Comparison of ENCODE assay signal across 8 mouse cellular contexts in genomic region chr9:44267319-44268026, GRCm38 (mm10). TPM values are rescaled to one million over a fixed set of nuclear protein-coding genes. Genes with fewer than 3 reads are reported as not detected.
A peak's percentile ranks its signal among the peaks of the same experiment; 100 is the strongest.
DNase-seq lines count a peak whose midpoint lies in the region; ATAC-seq and TF ChIP-seq lines count a peak whose summit lies in the region.

No protein-coding gene starts in this region.

- H3K27me3 ChIP-seq in hindbrain, embryonic 15.5 days, result no peaks in the 10 kb centered on the region
- H3K27me3 ChIP-seq in liver, embryonic 16.5 days (ENCODE audit: control insufficient read depth, insufficient read depth, low read depth, low read length), result no peaks in the 10 kb centered on the region
- H3K27me3 ChIP-seq in neural tube, embryonic 15.5 days (replicated peaks), result no peaks in the 10 kb centered on the region

- DNase-seq in 416B (ENCODE audit: low read depth), result peak; percentile 62
- DNase-seq in CD4-positive helper T cell, adult 2 months (ENCODE audit: low read depth, low spot score), result peak; percentile 6
- DNase-seq in cerebellum, adult 9-11 months, result no peak
- no peak for DNase-seq in cerebellum, postnatal 14 days

- peak overlapping the region; percentile 36; the same call in 1 of the 2 replicates for H3K27ac ChIP-seq in embryonic fibroblast, embryonic 13.5 days (ENCODE audit: insufficient read depth, low read length)
- H3K27ac ChIP-seq in hindbrain, embryonic 15.5 days (replicated peaks), result peak overlapping the region; percentile 52
- H3K27ac ChIP-seq in liver, embryonic 16.5 days (ENCODE audit: low read length), result peak overlapping the region; percentile 87
- peak overlapping the region; percentile 74 for H3K27ac ChIP-seq in neural tube, embryonic 15.5 days (replicated peaks)

- no peak for TF ChIP-seq CTCF in embryonic fibroblast, embryonic 13.5 days (IDR thresholded peaks at IDR 0.05; ENCODE audit: borderline replicate concordance, insufficient read depth, low read length)

- peak; percentile 45 for TF ChIP-seq POLR2A in embryonic fibroblast, embryonic 13.5 days (IDR thresholded peaks at IDR 0.05; ENCODE audit: low read depth, low read length)

- H3K9me3 ChIP-seq in hindbrain, embryonic 15.5 days, result no peaks in the 10 kb centered on the region
- no peaks in the 10 kb centered on the region for H3K9me3 ChIP-seq in liver, embryonic 16.5 days (replicated peaks; ENCODE audit: control insufficient read depth, low read length)
- H3K9me3 ChIP-seq in neural tube, embryonic 15.5 days (replicated peaks), result no peaks in the 10 kb centered on the region

- H3K9ac ChIP-seq in hindbrain, embryonic 15.5 days, result peak overlapping the region; percentile 43
- H3K9ac ChIP-seq in liver, embryonic 16.5 days (ENCODE audit: low read depth, low read length), result peak overlapping the region; percentile 85
- peak overlapping the region; percentile 58 for H3K9ac ChIP-seq in neural tube, embryonic 15.5 days (replicated peaks)

- H3K4me3 ChIP-seq in embryonic fibroblast, embryonic 13.5 days (ENCODE audit: insufficient read depth, low read length), result peak overlapping the region; percentile 31
- peak overlapping the region; percentile 36 for H3K4me3 ChIP-seq in hindbrain, embryonic 15.5 days
- peak overlapping the region; percentile 68 for H3K4me3 ChIP-seq in liver, embryonic 16.5 days (ENCODE audit: low read depth, low read length)
- peak overlapping the region; percentile 39 for H3K4me3 ChIP-seq in neural tube, embryonic 15.5 days (replicated peaks)

- WGBS in hindbrain, embryonic 15.5 days, result 6% methylated on average over 23 of the region's 23 CpGs
- WGBS in liver, embryonic 16.5 days (ENCODE audit: insufficient replicate concordance), result 7% methylated on average over 21 of the region's 23 CpGs
- WGBS in neural tube, embryonic 15.5 days, result 9% methylated on average over 22 of the region's 23 CpGs

- H3K36me3 ChIP-seq in hindbrain, embryonic 15.5 days, result no peaks in the 10 kb centered on the region
- no peaks in the 10 kb centered on the region for H3K36me3 ChIP-seq in liver, embryonic 16.5 days (ENCODE audit: control insufficient read depth, insufficient read depth)
- H3K36me3 ChIP-seq in neural tube, embryonic 15.5 days, result no peaks in the 10 kb centered on the region

- peak overlapping the region; percentile 58 for H3K4me2 ChIP-seq in hindbrain, embryonic 15.5 days
- H3K4me2 ChIP-seq in liver, embryonic 16.5 days (ENCODE audit: low read depth, low read length), result peak overlapping the region; percentile 93
- H3K4me2 ChIP-seq in neural tube, embryonic 15.5 days, result peak overlapping the region; percentile 69

- H3K4me1 ChIP-seq in embryonic fibroblast, embryonic 13.5 days (ENCODE audit: control insufficient read depth, insufficient read depth, low read length), result peaks cover 5% of the 10 kb centered on the region; the same call in 1 of the 2 replicates
- H3K4me1 ChIP-seq in hindbrain, embryonic 15.5 days (replicated peaks), result peaks cover 28% of the 10 kb centered on the region
- peaks cover 16% of the 10 kb centered on the region for H3K4me1 ChIP-seq in liver, embryonic 16.5 days (ENCODE audit: control insufficient read depth, low read depth, low read length)
- peaks cover 33% of the 10 kb centered on the region for H3K4me1 ChIP-seq in neural tube, embryonic 15.5 days

- ATAC-seq in hindbrain, embryonic 15.5 days (ENCODE audit: low FRiP score, low read depth), result no peak; the same call in 1 of the 2 replicates
- ATAC-seq in liver, embryonic 16.5 days (ENCODE audit: low read depth), result 0 out of 2 replicates have a peak, but pooled peaks have one; percentile 17
- peak; percentile 40 for ATAC-seq in neural tube, embryonic 15.5 days (ENCODE audit: low FRiP score)

RNA-seq across cellular contexts. Expression of gene Nlrx1, which starts 0.9 kb away (rescaled TPM):
- polyA plus RNA-seq in embryonic fibroblast, embryonic 13.5 days (2011; ENCODE audit: insufficient read length, low read depth, missing spikeins), result 5.9 and 6.6 TPM in 2 replicates
- polyA plus RNA-seq in hindbrain, embryonic 15.5 days (2015; fragmentation: Nextera tagmentation; extraction: Ambion mirVana), result 4.1 and 5.9 TPM in 2 replicates
- 4.3 and 5.0 TPM in 2 replicates for polyA plus RNA-seq in liver, embryonic 16.5 days (2015; fragmentation: Nextera tagmentation; extraction: Ambion mirVana)
- polyA plus RNA-seq in neural tube, embryonic 15.5 days (2015; fragmentation: Nextera tagmentation; extraction: Ambion mirVana), result 4.5 and 5.3 TPM in 2 replicates

RNA-seq across cellular contexts. Expression of gene Pdzd3, which starts 16.2 kb away (rescaled TPM):
- not detected in 2 replicates for polyA plus RNA-seq in embryonic fibroblast, embryonic 13.5 days (2011; ENCODE audit: insufficient read length, low read depth, missing spikeins)
- 0.39 and 0.87 TPM in 2 replicates for polyA plus RNA-seq in hindbrain, embryonic 15.5 days (2015; fragmentation: Nextera tagmentation; extraction: Ambion mirVana)
- polyA plus RNA-seq in liver, embryonic 16.5 days (2015; fragmentation: Nextera tagmentation; extraction: Ambion mirVana), result 0.04 and 0.14 TPM in 2 replicates
- polyA plus RNA-seq in neural tube, embryonic 15.5 days (2015; fragmentation: Nextera tagmentation; extraction: Ambion mirVana), result 0.61 and 0.65 TPM in 2 replicates

RNA-seq across cellular contexts. Expression of gene Abcg4, which starts 20.9 kb away (rescaled TPM):
- 1.0 and 1.6 TPM in 2 replicates for polyA plus RNA-seq in embryonic fibroblast, embryonic 13.5 days (2011; ENCODE audit: insufficient read length, low read depth, missing spikeins)
- 28.7 and 32.1 TPM in 2 replicates for polyA plus RNA-seq in hindbrain, embryonic 15.5 days (2015; fragmentation: Nextera tagmentation; extraction: Ambion mirVana)
- polyA plus RNA-seq in liver, embryonic 16.5 days (2015; fragmentation: Nextera tagmentation; extraction: Ambion mirVana), result 16.0 and 17.9 TPM in 2 replicates
- 26.8 and 30.3 TPM in 2 replicates for polyA plus RNA-seq in neural tube, embryonic 15.5 days (2015; fragmentation: Nextera tagmentation; extraction: Ambion mirVana)

RNA-seq across cellular contexts. Expression of gene Ccdc153, which starts 27.0 kb away (rescaled TPM):
- not detected in 2 replicates for polyA plus RNA-seq in embryonic fibroblast, embryonic 13.5 days (2011; ENCODE audit: insufficient read length, low read depth, missing spikeins)
- polyA plus RNA-seq in hindbrain, embryonic 15.5 days (2015; fragmentation: Nextera tagmentation; extraction: Ambion mirVana), result not detected in 2 replicates
- polyA plus RNA-seq in liver, embryonic 16.5 days (2015; fragmentation: Nextera tagmentation; extraction: Ambion mirVana), result not detected in 2 replicates
- polyA plus RNA-seq in neural tube, embryonic 15.5 days (2015; fragmentation: Nextera tagmentation; extraction: Ambion mirVana), result not detected in 2 replicates

RNA-seq across cellular contexts. Expression of gene Cbl, which starts 33.6 kb away (rescaled TPM):
- 44.1 and 47.7 TPM in 2 replicates for polyA plus RNA-seq in embryonic fibroblast, embryonic 13.5 days (2011; ENCODE audit: insufficient read length, low read depth, missing spikeins)
- polyA plus RNA-seq in hindbrain, embryonic 15.5 days (2015; fragmentation: Nextera tagmentation; extraction: Ambion mirVana), result 20.3 and 22.5 TPM in 2 replicates
- 4.4 and 5.0 TPM in 2 replicates for polyA plus RNA-seq in liver, embryonic 16.5 days (2015; fragmentation: Nextera tagmentation; extraction: Ambion mirVana)
- 18.2 and 20.2 TPM in 2 replicates for polyA plus RNA-seq in neural tube, embryonic 15.5 days (2015; fragmentation: Nextera tagmentation; extraction: Ambion mirVana)

Comparison
In these comparisons a context has a peak if more than half of its experiments do, and no peak if none do; other contexts are left out.
1. DNase-seq: peak in 416B (single experiment) and CD4-positive helper T cell, adult 2 months (single experiment); none in cerebellum, adult 9-11 months (single experiment) and cerebellum, postnatal 14 days (0 of 2).
2. H3K27ac ChIP-seq: peak in every context shown above with its lines; median percentile 87 in liver, embryonic 16.5 days; 74 in neural tube, embryonic 15.5 days; 52 in hindbrain, embryonic 15.5 days; 36 in embryonic fibroblast, embryonic 13.5 days.
3. Peak in every context shown above with its lines, with median percentiles within 50 percentile points of each other: H3K4me3 ChIP-seq, H3K4me2 ChIP-seq and H3K9ac ChIP-seq.